Mouse (Mus musculus) ES-Bruce4 (cell line): ENCODE measurements around the gene Lmod2.

ENCODE experiments used
- CTCF ChIP-seq: IDR thresholded peaks from one replicate; pipeline ENCODE4 v1.8.1; 2011; ENCODE audit warnings: low read depth, low read length
- EP300 ChIP-seq: IDR thresholded peaks from 2 replicates; pipeline ENCODE4 v1.6.1; 2011; ENCODE audit warnings: low read depth, low read length; ENCODE audit not compliant: insufficient read depth
- POLR2A ChIP-seq: IDR thresholded peaks from one replicate; pipeline ENCODE4 v1.8.1; 2011; ENCODE audit warnings: low read length; ENCODE audit not compliant: insufficient read depth

DNA sequence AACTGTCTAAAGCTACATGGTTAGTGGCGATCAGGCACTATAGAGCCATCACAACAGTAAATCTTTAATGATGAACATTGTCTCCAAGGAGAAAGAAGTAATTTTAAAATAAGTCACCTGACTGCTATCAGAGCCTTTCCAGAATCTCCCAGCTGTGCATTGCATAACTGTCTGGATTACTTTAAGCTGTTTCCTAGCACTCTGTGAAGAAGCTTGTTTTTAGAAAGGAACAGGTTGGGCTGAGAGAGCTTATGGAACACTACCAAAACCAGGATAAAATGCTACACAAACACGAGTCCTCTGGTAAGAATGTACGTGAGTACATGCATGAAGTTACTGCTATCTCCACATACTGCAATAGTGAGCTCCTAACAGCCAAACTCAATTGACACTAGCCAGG lies 53.2 kb downstream of the Lmod2 start:
- TF ChIP-seq POLR2A, result no peak
- TF ChIP-seq CTCF, result no peak
- no peak for TF ChIP-seq EP300
